Mouse (Mus musculus): ENCODE results near the gene D5Ertd579e.

DNA sequence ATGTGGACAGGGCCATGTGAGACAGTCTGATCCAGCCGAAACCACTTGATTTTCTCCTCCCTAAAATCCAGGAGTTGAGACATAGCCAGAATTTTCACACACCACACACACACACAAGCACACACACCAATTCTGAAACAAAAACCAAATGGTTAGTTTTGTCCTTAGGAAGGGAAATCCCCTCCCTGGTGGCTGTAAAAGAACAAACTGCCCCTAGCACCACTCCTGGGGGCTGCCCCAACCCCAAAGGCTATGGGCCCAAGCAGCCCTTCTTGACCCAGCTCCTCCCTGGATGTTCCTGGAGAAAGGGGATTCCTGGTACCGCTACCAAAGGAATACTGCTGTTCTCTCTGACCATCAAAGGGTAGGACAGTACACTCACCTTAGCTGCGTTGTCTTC, 119.4 kb downstream of the D5Ertd579e start:
- TF ChIP-seq SMC3 (IDR thresholded peaks at IDR 0.05; ENCODE audit: low read depth, low read length) (no peak), ZKSCAN1 (IDR thresholded peaks at IDR 0.05; ENCODE audit: borderline replicate concordance, low read depth, low read length) (no peak), CTCF (conservative IDR thresholded peaks at IDR 0.05 in 1 of 2, IDR thresholded peaks at IDR 0.05 in 1 of 2; ENCODE audit: low read depth in 2 of 2, low read length in 2 of 2) (no peak), POLR2A (IDR thresholded peaks at IDR 0.05; ENCODE audit: low read depth, low read length) (0 out of 2 replicates have a peak, but pooled peaks have one; percentile 19), USF1 (IDR thresholded peaks at IDR 0.05; ENCODE audit: low read depth, low read length) (no peak)

All from CH12.LX (cell line).